Mouse (Mus musculus) right cerebral cortex, postnatal 25 days (tissue): ENCODE measurements around the gene Tas2r105.

ENCODE experiments used
- DNase-seq: peaks from one replicate; pipeline ENCODE4 v3.0.0; 2022

Tas2r105 gene

DNA sequence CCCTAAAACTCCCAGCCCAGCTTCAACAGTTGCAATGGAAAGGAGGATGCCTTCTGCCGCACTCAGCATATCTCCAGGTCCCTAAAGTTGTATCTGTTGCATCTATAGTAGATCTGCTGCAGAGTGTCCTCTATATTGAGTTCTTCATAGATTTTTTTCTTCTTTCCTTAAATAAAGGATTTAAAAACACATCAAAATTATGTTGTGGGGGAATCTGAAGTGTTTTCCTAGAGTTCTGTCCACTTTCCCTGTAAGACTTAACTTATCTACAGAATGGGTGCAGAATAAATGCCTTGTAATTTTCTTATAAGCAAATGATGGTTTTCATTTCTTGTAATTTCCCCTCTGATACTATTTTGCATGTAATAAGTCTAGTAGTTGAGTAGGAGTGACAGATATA lies at the start of gene Tas2r105:
Tas2r105 (minus strand) TSS at position 101 of the 400 bp plus-strand sequence.
- no peak for DNase-seq

- no peak for DNase-seq
Observed at GRCm38 (mm10) chr6:131712803-131713202, 25.5 kb upstream of the Tas2r105 start.

DNA sequence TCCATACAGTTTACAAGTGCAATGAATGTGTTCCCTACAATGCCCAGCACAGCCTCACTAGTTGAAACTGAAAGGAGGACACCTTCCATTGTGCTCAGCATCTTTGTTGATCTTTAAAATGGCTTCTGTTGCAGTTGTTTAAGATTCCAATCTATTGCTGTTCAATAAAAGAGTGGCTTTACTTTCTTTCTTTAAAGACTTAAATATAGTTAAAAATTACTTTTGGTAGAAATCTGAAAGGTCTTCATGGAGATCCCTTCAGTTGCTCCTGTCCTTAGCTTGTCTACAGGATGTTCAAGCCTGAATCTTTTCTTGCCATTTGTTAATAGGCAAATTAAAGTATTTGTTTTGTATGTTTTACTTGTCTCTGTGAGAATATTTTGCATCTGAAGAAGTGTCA lies 2.7 kb upstream of the Tas2r105 start, which contains the start of gene Tas2r114:
Tas2r114 (minus strand) TSS at position 101 of the 400 bp plus-strand sequence.
- no peak for DNase-seq

GRCm38 (mm10) chr6:131685644-131686043 lies 1.7 kb downstream of the Tas2r105 start, which contains the start of gene Tas2r104:
Gene Tas2r104 (minus strand): TSS chr6:131685744.
- no peak for DNase-seq

- no peak for DNase-seq
Observed at GRCm38 (mm10) chr6:131678786-131679185, 8.5 kb downstream of the Tas2r105 start, which contains the start of gene Tas2r106. Gene Tas2r106 (minus strand): TSS chr6:131678886.

- no peak for DNase-seq
Observed at GRCm38 (mm10) chr6:131660049-131660448, 27.2 kb downstream of the Tas2r105 start, which contains the start of gene Tas2r107. Gene Tas2r107 (minus strand): TSS chr6:131660149.
